Mouse (Mus musculus): ENCODE results near the gene Timm8b.
A peak's percentile ranks its signal among the peaks of the same experiment; 100 is the strongest.

Gene Timm8b

DNA sequence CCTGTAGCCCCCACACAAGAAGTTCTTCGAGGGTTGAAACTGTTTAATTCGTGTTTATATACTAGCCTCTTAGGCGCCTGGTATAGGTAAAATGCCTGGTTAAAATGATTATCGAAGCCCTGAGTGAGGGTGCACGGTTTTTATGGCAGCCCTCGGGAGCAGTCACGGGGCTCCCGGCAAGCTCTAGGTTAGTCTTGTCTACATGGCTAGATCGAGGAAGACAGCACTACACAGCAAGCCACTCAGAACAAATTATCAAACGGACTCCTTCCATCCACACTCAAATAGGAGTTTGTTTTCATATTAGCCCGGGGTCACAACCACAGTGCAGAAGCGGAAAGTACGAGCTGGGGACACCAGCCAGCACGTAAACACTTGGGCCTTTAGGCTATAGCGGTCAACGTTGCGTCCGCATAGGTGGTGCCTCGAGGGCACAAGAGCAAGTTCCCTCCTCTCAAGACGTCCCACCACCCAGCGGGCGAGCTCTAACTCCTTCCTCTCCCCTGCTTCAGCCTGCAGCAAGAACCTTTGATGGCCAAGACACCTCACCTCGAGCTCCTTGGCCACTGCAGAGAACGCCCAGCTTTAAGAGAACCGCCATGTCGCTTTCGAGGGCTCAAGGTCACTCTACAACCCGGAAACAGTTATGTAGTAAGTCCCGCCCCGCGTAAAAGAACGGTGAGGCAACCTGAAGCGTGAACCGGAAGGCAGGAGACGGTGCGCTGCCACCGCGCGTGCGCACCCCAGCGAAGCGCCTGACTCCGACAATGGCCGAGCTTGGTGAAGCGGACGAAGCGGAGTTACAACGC lies at the start of gene Timm8b, which contains the start of gene Sdhd:
TSS of gene Timm8b (plus strand) at position 722 of the 809 bp plus-strand sequence.
TSS of gene Sdhd (minus strand) at position 624 of the 809 bp plus-strand sequence.
- peak; percentile 91 for DNase-seq (ENCODE audit: low read depth)

GRCm38 (mm10) chr9:50554241-50555093 lies 49.2 kb upstream of the Timm8b start, which contains the start of gene Il18:
TSS of gene Il18 (plus strand) at chr9:50554827.
- no peak for DNase-seq (ENCODE audit: low read depth)

- DNase-seq (ENCODE audit: low read depth) = no peak
Observed at GRCm38 (mm10) chr9:50555094-50555446, 48.6 kb upstream of the Timm8b start, which contains the start of gene Bco2. TSS of gene Bco2 (minus strand) at chr9:50555181.

GRCm38 (mm10) chr9:50561145-50561917 lies 42.4 kb upstream of the Timm8b start, which contains the start of gene Tex12:
TSS of gene Tex12 (minus strand) at chr9:50561325.
- no peak for DNase-seq (ENCODE audit: low read depth)

DNA sequence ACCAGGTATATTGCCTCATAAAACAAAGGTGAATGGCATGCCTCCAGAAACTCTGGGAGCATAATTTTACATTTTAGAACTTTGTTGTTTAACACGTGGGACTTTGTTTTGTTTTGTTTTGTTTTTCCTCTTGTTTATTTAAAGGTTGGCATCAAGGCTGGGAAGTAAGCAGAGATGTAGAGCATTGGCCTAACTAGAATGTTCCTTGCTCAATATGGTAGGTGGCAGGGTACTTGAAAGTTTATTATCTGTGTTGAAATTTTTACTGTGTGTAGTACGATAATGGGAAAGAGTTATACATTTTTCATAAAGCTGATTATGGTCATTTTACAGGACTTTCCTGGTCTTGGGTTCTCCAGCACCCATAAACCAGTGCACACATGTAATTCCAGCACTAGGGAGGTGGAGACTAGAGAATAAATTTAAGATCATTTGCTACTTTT lies 41.8 kb upstream of the Timm8b start:
- DNase-seq (ENCODE audit: low read depth) = no peak

GRCm38 (mm10) chr9:50565173-50565572 lies 38.5 kb upstream of the Timm8b start:
- DNase-seq (ENCODE audit: low read depth) = no peak

DNA sequence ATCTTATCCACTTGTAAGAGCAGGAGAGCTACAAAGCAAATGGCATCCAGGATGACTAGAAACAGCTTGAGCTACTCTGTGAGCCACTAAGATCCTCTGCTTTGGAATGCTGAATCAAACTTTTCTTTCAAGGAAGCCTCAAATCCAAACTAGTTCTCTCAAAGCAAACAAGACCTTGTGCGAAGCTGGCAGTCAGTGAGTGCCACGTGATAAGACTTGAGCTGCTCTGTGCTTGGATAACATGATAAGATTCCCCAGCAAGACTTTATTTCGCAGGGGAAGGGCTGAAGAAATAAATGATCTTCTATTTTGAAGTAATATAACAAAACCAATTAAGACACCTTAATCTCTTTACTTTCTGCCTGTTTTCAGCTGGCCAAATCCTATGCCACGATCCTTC lies 37.8 kb upstream of the Timm8b start:
- no peak for DNase-seq (ENCODE audit: low read depth)

- no peak for DNase-seq (ENCODE audit: low read depth)
Observed at GRCm38 (mm10) chr9:50567372-50567771, 36.3 kb upstream of the Timm8b start.

- DNase-seq (ENCODE audit: low read depth) = no peak
Observed at GRCm38 (mm10) chr9:50567881-50568280, 35.8 kb upstream of the Timm8b start.

GRCm38 (mm10) chr9:50569599-50570525 lies 33.8 kb upstream of the Timm8b start:
- no peak for DNase-seq (ENCODE audit: low read depth)

GRCm38 (mm10) chr9:50580370-50580769 lies 23.3 kb upstream of the Timm8b start:
- DNase-seq (ENCODE audit: low read depth) = no peak

DNA sequence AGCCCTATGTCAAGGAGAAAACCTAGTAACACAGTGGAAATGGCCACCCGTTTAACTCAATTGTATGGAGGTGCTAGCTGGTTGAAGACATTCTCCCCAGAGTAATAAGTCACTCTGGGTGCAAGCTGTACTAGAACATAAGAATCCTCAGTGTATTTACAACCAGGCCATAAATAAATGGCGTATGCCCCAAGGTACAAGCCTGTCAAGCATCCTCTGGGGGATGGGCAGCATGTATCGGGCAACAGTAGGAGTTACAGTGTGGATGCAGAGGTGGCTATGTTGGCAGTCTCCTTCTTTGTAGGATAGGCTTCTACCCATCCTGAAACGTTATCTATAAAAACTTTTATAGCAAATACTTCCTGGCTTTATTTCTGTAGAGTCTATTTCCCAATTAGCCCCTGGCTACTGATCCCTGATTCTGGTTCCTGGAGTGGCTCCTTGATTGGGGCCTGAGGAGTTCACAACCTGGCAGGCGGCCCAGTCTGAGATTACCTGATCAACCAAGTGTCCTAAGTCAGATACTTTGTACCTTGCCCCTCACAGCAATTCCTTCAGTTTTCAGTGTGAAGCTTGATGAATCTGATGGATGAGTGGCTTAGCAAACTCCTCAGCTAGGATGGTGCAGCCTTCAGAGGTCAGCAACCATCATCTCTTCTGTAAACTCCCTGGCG lies 18.4 kb upstream of the Timm8b start:
- DNase-seq (ENCODE audit: low read depth) = no peak

DNA sequence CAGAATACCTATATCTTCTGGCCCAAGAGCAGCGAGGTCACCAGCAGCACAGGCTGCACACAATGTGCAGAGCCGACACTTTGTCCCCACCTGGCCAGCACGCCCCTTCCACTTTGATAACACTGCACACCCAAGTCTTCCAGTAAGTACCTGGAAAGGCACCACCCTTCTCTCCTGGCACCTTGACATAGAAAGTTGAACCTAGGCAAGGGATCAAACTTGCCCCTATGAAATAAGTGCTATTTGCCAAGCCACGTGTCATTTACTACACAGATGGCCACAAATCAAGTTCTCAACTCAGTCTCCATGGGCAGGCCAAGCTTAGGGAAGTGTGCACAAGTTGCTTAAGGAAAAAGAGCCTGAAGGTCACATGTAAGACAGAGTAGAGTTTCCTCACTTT lies 16.8 kb upstream of the Timm8b start:
- no peak for DNase-seq (ENCODE audit: low read depth)

- no peak for DNase-seq (ENCODE audit: low read depth)
Observed at GRCm38 (mm10) chr9:50590856-50591518, 12.7 kb upstream of the Timm8b start.

DNA sequence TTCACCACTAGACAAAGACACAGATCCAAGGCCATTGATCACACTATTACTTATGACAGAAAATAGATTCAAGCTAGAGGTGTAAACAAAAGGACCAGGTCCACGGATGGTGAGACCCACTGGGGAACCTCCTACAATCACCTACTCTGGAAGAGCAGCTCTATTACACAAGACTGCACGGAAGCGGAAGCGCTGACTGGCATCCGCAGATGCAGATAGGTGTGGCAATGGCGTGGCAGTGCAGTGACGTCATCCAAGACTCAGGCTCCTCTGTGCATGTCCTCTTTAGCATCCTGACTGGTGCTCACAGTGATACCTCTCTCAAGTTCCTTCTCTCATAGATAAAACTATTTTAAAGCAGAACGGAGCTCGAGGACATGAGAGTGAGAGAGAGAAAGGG lies 10.8 kb upstream of the Timm8b start:
- no peak for DNase-seq (ENCODE audit: low read depth)

DNA sequence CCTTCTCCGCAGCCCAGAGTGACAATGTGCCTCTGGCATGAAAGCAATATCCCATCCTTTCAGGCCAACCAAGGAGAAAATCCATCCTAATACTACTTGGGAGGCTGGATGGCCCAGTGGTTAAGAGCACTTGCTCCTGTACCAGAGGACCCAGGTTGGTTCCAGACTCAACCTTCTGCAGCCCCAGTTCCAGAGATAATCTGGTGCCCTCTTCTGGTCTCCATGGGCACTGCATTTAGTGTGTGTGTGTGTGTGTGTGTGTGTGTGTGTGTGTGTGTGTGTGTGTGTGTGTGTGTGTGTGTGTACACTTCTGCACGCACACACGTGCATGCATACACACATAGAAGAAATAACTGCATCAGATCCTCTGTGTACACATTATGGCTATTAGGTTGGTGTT lies 10.2 kb upstream of the Timm8b start:
- no peak for DNase-seq (ENCODE audit: low read depth)

DNA sequence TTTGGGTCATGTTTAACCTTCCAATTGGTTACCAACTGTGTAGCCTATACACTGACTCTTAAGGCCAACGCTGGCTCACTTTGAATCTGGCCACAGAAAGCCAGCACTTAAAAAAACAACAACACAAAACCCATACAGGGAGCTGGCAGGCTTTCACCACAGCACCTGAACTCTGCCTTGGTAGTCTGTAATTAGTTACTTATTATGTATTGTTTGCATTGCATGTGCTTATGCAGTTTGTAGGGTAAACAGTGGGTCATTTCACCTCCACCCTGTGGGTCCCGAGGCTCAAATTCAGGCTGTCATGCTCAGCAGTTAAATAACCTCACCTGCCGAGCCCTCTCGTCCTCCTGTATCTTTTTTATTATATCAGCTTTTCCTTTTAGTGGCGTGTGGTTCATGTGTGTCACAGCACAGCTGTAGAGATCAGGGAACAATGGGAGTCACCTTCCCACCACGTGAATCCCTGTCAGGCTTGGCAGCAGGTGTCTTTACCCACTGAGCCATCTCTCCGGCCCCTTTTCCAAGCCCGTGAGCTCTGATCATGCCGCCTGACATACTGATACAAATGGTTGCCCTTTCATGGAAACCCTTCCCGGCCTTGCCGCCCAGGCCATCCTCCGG lies 8.8 kb upstream of the Timm8b start:
- DNase-seq (ENCODE audit: low read depth) = no peak

GRCm38 (mm10) chr9:50596973-50597372 lies 6.7 kb upstream of the Timm8b start:
- DNase-seq (ENCODE audit: low read depth) = no peak

DNA sequence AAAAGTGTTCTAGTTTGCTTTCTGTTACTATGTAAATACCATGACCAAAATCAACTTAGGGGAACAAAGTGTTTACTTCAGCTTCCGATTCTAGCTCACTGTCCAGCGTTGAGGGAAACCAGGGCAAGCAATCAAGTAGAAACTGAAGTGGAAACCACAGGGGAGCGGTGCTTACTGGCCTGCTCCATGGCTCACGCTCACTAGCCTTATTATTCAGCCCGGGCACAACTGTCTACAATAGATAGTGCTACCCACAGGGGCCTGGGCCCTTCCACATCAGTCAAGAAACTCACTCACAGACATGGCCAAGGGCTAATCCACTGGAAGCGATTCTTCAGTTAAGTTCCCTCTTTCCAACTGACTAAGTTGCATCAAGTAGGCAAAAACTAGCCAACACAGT lies 2.2 kb upstream of the Timm8b start:
- no peak for DNase-seq (ENCODE audit: low read depth)

Data from c-Kit-positive CD71-negative TER-119-negative erythroid progenitor cells, embryonic 14.5 days (primary cell).